Comparison of ENCODE assay signal across 7 mouse cellular contexts in the genomic region with DNA sequence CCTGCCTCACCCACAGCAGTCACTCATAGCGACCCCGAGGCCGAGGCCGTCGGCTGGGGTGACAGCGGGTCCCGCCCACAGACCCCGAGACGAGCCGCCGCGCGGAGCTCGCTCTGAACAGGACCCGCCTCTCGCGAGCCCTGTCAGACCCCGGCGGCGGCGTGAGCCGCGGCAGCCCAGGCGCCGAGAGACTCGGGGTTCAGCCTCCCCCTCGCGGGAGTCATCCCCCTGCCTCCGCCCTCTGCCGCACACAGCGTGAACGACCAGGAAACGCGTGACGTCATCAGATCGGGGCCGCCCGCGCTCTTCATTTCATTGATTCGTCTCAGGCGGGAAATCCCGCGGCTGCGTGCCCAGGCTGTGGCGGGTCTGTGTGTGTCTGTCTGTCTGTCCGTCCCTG. TPM values are rescaled to one million over a fixed set of nuclear protein-coding genes. Genes with fewer than 3 reads are reported as not detected.
A peak's percentile ranks its signal among the peaks of the same experiment; 100 is the strongest.
DNase-seq lines count a peak whose midpoint lies in the region; ATAC-seq and TF ChIP-seq lines count a peak whose summit lies in the region.
"Not testable (repeated sequence)": the region's sequence is repeated elsewhere in the genome, so short reads cannot be mapped to it uniquely, and the experiment has no call there.

No protein-coding gene starts in this region.

- peak overlapping the region; percentile 20; the same call in 1 of the 2 replicates for H3K9ac ChIP-seq in kidney, postnatal 0 days (ENCODE audit: low read depth, low read length)
- peak overlapping the region; percentile 31 for H3K9ac ChIP-seq in limb, embryonic 14.5 days (ENCODE audit: low read depth, low read length, severe bottlenecking)

- ATAC-seq in kidney, postnatal 0 days (replicated peaks; ENCODE audit: low FRiP score, low read depth) = peak; percentile 30
- ATAC-seq in limb, embryonic 14.5 days (ENCODE audit: low FRiP score, low read depth) = peak; percentile 44

- peak overlapping the region; percentile 77 for H3K4me2 ChIP-seq in kidney, postnatal 0 days (ENCODE audit: low read length)
- peak overlapping the region; percentile 100 for H3K4me2 ChIP-seq in limb, embryonic 14.5 days (replicated peaks; ENCODE audit: low read depth, low read length, severe bottlenecking)

- not testable (repeated sequence) for H3K27me3 ChIP-seq in kidney, postnatal 0 days (ENCODE audit: insufficient read depth, low read length)
- peaks cover 15% of the 10 kb centered on the region for H3K27me3 ChIP-seq in limb, embryonic 14.5 days (ENCODE audit: control insufficient read depth, insufficient read depth, low read length)

- TF ChIP-seq POLR2A in limb, embryonic 14.5 days (IDR thresholded peaks at IDR 0.05; ENCODE audit: borderline replicate concordance, extremely low read depth, insufficient read depth, insufficient read length) = not testable (repeated sequence)

- H3K36me3 ChIP-seq in kidney, postnatal 0 days (ENCODE audit: insufficient read depth, low read length); limb, embryonic 14.5 days (ENCODE audit: control insufficient read depth, insufficient read depth, low read length): not testable (repeated sequence)

- not testable (repeated sequence) for H3K27ac ChIP-seq in kidney, postnatal 0 days; limb, embryonic 14.5 days (replicated peaks; ENCODE audit: low read depth, low read length)

- peak overlapping the region; percentile 34 for H3K4me3 ChIP-seq in kidney, postnatal 0 days (replicated peaks; ENCODE audit: low read depth, low read length)
- peak overlapping the region; percentile 49 for H3K4me3 ChIP-seq in limb, embryonic 14.5 days (replicated peaks; ENCODE audit: low read length)

- peak; percentile 97 for DNase-seq in adipocyte (ENCODE audit: low spot score)
- DNase-seq in cerebellum, postnatal 4 days (ENCODE audit: low spot score in 2 of 2) = peak; percentile 69 to 94
- DNase-seq in heart, adult 11 months = peak; percentile 99
- not testable (repeated sequence) for DNase-seq in kidney, postnatal 0 days (ENCODE audit: low spot score); limb, embryonic 14.5 days (ENCODE audit: low spot score)
- peak; percentile 98 to 99 for DNase-seq in natural killer cell, adult 2 months (ENCODE audit: low spot score in 2 of 2)
- DNase-seq in spleen, postnatal 36 days (ENCODE audit: low spot score in 2 of 2) = peak; percentile 83 to 87

- TF ChIP-seq CTCF in kidney, postnatal 0 days (IDR thresholded peaks at IDR 0.05; ENCODE audit: low read depth) = not testable (repeated sequence)

- WGBS in kidney, postnatal 0 days = 39% methylated on average over 46 of the region's 46 CpGs
- WGBS in limb, embryonic 14.5 days = 59% methylated on average over 46 of the region's 46 CpGs

- H3K4me1 ChIP-seq in kidney, postnatal 0 days (replicated peaks; ENCODE audit: insufficient read depth, low read length); limb, embryonic 14.5 days (ENCODE audit: control insufficient read depth, insufficient read depth, low read length): not testable (repeated sequence)

- H3K9me3 ChIP-seq in kidney, postnatal 0 days (replicated peaks; ENCODE audit: low read length) = not testable (repeated sequence)
- H3K9me3 ChIP-seq in limb, embryonic 14.5 days (ENCODE audit: control insufficient read depth, low read length) = peaks cover 68% of the 10 kb centered on the region

RNA-seq across cellular contexts. Expression of a gene that starts 12.5 kb away (rescaled TPM):
- polyA plus RNA-seq in kidney, postnatal 0 days (2015; fragmentation: Nextera tagmentation; extraction: Ambion mirVana) = 41.1 and 106 TPM in 2 replicates
- 580 and 2,943 TPM in 2 replicates for polyA plus RNA-seq in limb, embryonic 14.5 days (2012; rRNA removed)
- polyA plus RNA-seq in limb, embryonic 14.5 days (2014; fragmentation: Nextera tagmentation; extraction: Ambion mirVana) = 187 and 412 TPM in 2 replicates
